Mouse (Mus musculus): Measurements from ENCODE around the gene Fam20a.

GRCm38 (mm10) chr11:109737967-109738366 is 15.9 kb upstream of the Fam20a start:
- TF ChIP-seq CTCF (IDR thresholded peaks at IDR 0.05), result no peak
- TF ChIP-seq POLR2A (IDR thresholded peaks at IDR 0.05; ENCODE audit: insufficient read depth, low read depth, low read length), result no peak
